Mouse (Mus musculus): Measurements from ENCODE around the gene Rassf6. TPM values are rescaled to one million over a fixed set of nuclear protein-coding genes. Genes with fewer than 3 reads are reported as not detected.
A peak's percentile ranks its signal among the peaks of the same experiment; 100 is the strongest.
"Not testable (repeated sequence)": the region's sequence is repeated elsewhere in the genome, so short reads cannot be mapped to it uniquely, and the experiment has no call there.

The Rassf6 gene
- polyA plus RNA-seq, 1 experiment from 2014 or later = 0.09 TPM

- no peak overlapping the region for H3K27ac ChIP-seq
- H3K4me3 ChIP-seq = no peak overlapping the region
- no peak for DNase-seq (ENCODE audit: extremely low spot score, low spot score)
- no peaks in the 10 kb centered on the region for H3K27me3 ChIP-seq (ENCODE audit: poor library complexity, severe bottlenecking)
- 93% methylated on average over 3 of the region's 3 CpGs for WGBS
- no peaks in the 10 kb centered on the region for H3K36me3 ChIP-seq (replicated peaks)
- H3K4me1 ChIP-seq = no peaks in the 10 kb centered on the region
- no peaks in the 10 kb centered on the region for H3K9me3 ChIP-seq
Measured at GRCm38 (mm10) chr5:90617859-90618258, 22.6 kb downstream of the Rassf6 start.

GRCm38 (mm10) chr5:90612751-90613150 lies 27.7 kb downstream of the Rassf6 start:
- not testable (repeated sequence) for H3K4me1 ChIP-seq; H3K27ac ChIP-seq; DNase-seq (ENCODE audit: extremely low spot score, low spot score); H3K36me3 ChIP-seq (replicated peaks); H3K27me3 ChIP-seq (ENCODE audit: poor library complexity, severe bottlenecking); H3K4me3 ChIP-seq; H3K9me3 ChIP-seq
- WGBS = 93% methylated on average over 1 of the region's 1 CpGs

GRCm38 (mm10) chr5:90611996-90612611 lies 28.4 kb downstream of the Rassf6 start:
- Histone ChIP-seq H3K27ac (no peak overlapping the region), H3K4me3 (no peak overlapping the region), H3K27me3 (ENCODE audit: poor library complexity, severe bottlenecking) (no peaks in the 10 kb centered on the region), H3K36me3 (replicated peaks) (no peaks in the 10 kb centered on the region), H3K9me3 (no peaks in the 10 kb centered on the region), H3K4me1 (no peaks in the 10 kb centered on the region)
- WGBS = 87% methylated on average over 6 of the region's 6 CpGs
- no peak for DNase-seq (ENCODE audit: extremely low spot score, low spot score)

- no peaks in the 10 kb centered on the region for H3K4me1 ChIP-seq
- no peak overlapping the region for H3K27ac ChIP-seq
- no peak for DNase-seq (ENCODE audit: extremely low spot score, low spot score)
- no peak overlapping the region for H3K4me3 ChIP-seq
- WGBS = 84% methylated on average over 3 of the region's 3 CpGs
- H3K36me3 ChIP-seq (replicated peaks) = no peaks in the 10 kb centered on the region
- H3K9me3 ChIP-seq = no peaks in the 10 kb centered on the region
- no peaks in the 10 kb centered on the region for H3K27me3 ChIP-seq (ENCODE audit: poor library complexity, severe bottlenecking)
Measured at GRCm38 (mm10) chr5:90611388-90611787, 29.1 kb downstream of the Rassf6 start.

GRCm38 (mm10) chr5:90608906-90609305 lies 31.6 kb downstream of the Rassf6 start:
- H3K27me3 ChIP-seq (ENCODE audit: poor library complexity, severe bottlenecking) = no peaks in the 10 kb centered on the region
- H3K4me3 ChIP-seq = no peak overlapping the region
- H3K27ac ChIP-seq = no peak overlapping the region
- 83% methylated on average over 11 of the region's 11 CpGs for WGBS
- H3K4me1 ChIP-seq = no peaks in the 10 kb centered on the region
- H3K9me3 ChIP-seq = no peaks in the 10 kb centered on the region
- no peaks in the 10 kb centered on the region for H3K36me3 ChIP-seq (replicated peaks)
- no peak for DNase-seq (ENCODE audit: extremely low spot score, low spot score)

GRCm38 (mm10) chr5:90603407-90603923 lies 37.0 kb downstream of the Rassf6 start:
- H3K9me3 ChIP-seq = no peaks in the 10 kb centered on the region
- H3K27me3 ChIP-seq (ENCODE audit: poor library complexity, severe bottlenecking) = no peaks in the 10 kb centered on the region
- 81% methylated on average over 13 of the region's 13 CpGs for WGBS

GRCm38 (mm10) chr5:90601469-90601868 lies 39.0 kb downstream of the Rassf6 start:
- WGBS = 25% methylated on average over 6 of the region's 6 CpGs
- DNase-seq (ENCODE audit: extremely low spot score, low spot score) = peak; percentile 35
- H3K27ac ChIP-seq = no peak overlapping the region

More at GRCm38 (mm10) chr5:90603407-90603923, 37.0 kb downstream of the Rassf6 start:
- DNase-seq (ENCODE audit: extremely low spot score, low spot score) = no peak
- H3K36me3 ChIP-seq (replicated peaks) = no peaks in the 10 kb centered on the region
- H3K4me3 ChIP-seq = no peak overlapping the region
- H3K4me1 ChIP-seq = no peaks in the 10 kb centered on the region
- H3K27ac ChIP-seq = no peak overlapping the region

GRCm38 (mm10) chr5:90596155-90596554 lies 44.3 kb downstream of the Rassf6 start:
- Histone ChIP-seq H3K27me3 (ENCODE audit: poor library complexity, severe bottlenecking) (no peaks in the 10 kb centered on the region), H3K36me3 (replicated peaks) (no peaks in the 10 kb centered on the region), H3K4me1 (no peaks in the 10 kb centered on the region), H3K4me3 (no peak overlapping the region), H3K9me3 (no peaks in the 10 kb centered on the region), H3K27ac (no peak overlapping the region)
- no peak for DNase-seq (ENCODE audit: extremely low spot score, low spot score)
- WGBS = 92% methylated on average over 6 of the region's 6 CpGs

More at GRCm38 (mm10) chr5:90601469-90601868, 39.0 kb downstream of the Rassf6 start:
- Histone ChIP-seq H3K27me3 (ENCODE audit: poor library complexity, severe bottlenecking) (no peaks in the 10 kb centered on the region), H3K36me3 (replicated peaks) (no peaks in the 10 kb centered on the region), H3K9me3 (no peaks in the 10 kb centered on the region), H3K4me3 (no peak overlapping the region), H3K4me1 (no peaks in the 10 kb centered on the region)

- no peaks in the 10 kb centered on the region for H3K4me1 ChIP-seq
- no peak overlapping the region for H3K27ac ChIP-seq
- H3K36me3 ChIP-seq (replicated peaks) = no peaks in the 10 kb centered on the region
- no peak overlapping the region for H3K4me3 ChIP-seq
- H3K27me3 ChIP-seq (ENCODE audit: poor library complexity, severe bottlenecking) = no peaks in the 10 kb centered on the region
- WGBS = 93% methylated on average over 13 of the region's 13 CpGs
- H3K9me3 ChIP-seq = no peaks in the 10 kb centered on the region
- DNase-seq (ENCODE audit: extremely low spot score, low spot score) = no peak
Measured at GRCm38 (mm10) chr5:90594945-90595344, 45.5 kb downstream of the Rassf6 start.

- no peak overlapping the region for H3K27ac ChIP-seq
- WGBS = 87% methylated on average over 6 of the region's 6 CpGs
Measured at GRCm38 (mm10) chr5:90591936-90592335, 48.5 kb downstream of the Rassf6 start.

GRCm38 (mm10) chr5:90590676-90591075 lies 49.8 kb downstream of the Rassf6 start:
- WGBS = 88% methylated on average over 10 of the region's 10 CpGs
- Histone ChIP-seq H3K9me3 (no peaks in the 10 kb centered on the region), H3K36me3 (replicated peaks) (no peaks in the 10 kb centered on the region), H3K27ac (no peak overlapping the region), H3K4me1 (no peaks in the 10 kb centered on the region), H3K4me3 (no peak overlapping the region), H3K27me3 (ENCODE audit: poor library complexity, severe bottlenecking) (peaks cover 4% of the 10 kb centered on the region; the same call in 1 of the 2 replicates)
- no peak for DNase-seq (ENCODE audit: extremely low spot score, low spot score)

More at GRCm38 (mm10) chr5:90591936-90592335, 48.5 kb downstream of the Rassf6 start:
- no peak overlapping the region for H3K4me3 ChIP-seq
- H3K27me3 ChIP-seq (ENCODE audit: poor library complexity, severe bottlenecking) = peaks cover 4% of the 10 kb centered on the region; the same call in 1 of the 2 replicates
- H3K4me1 ChIP-seq = no peaks in the 10 kb centered on the region
- DNase-seq (ENCODE audit: extremely low spot score, low spot score) = no peak
- H3K9me3 ChIP-seq = no peaks in the 10 kb centered on the region
- no peaks in the 10 kb centered on the region for H3K36me3 ChIP-seq (replicated peaks)

- Histone ChIP-seq H3K9me3 (no peaks in the 10 kb centered on the region), H3K27me3 (ENCODE audit: poor library complexity, severe bottlenecking) (peaks cover 4% of the 10 kb centered on the region; the same call in 1 of the 2 replicates), H3K36me3 (replicated peaks) (no peaks in the 10 kb centered on the region), H3K4me1 (no peaks in the 10 kb centered on the region), H3K4me3 (peak overlapping the region; percentile 47), H3K27ac (no peak overlapping the region)
- DNase-seq (ENCODE audit: extremely low spot score, low spot score) = peak; percentile 62
- 24% methylated on average over 25 of the region's 25 CpGs for WGBS
Measured at GRCm38 (mm10) chr5:90588708-90589595, 51.5 kb downstream of the Rassf6 start.

GRCm38 (mm10) chr5:90588104-90588503 lies 52.4 kb downstream of the Rassf6 start:
- Histone ChIP-seq H3K27me3 (ENCODE audit: poor library complexity, severe bottlenecking) (peaks cover 4% of the 10 kb centered on the region; the same call in 1 of the 2 replicates), H3K4me3 (no peak overlapping the region)
- WGBS = 92% methylated on average over 5 of the region's 5 CpGs

More at GRCm38 (mm10) chr5:90588104-90588503, 52.4 kb downstream of the Rassf6 start:
- H3K9me3 ChIP-seq = no peaks in the 10 kb centered on the region
- H3K36me3 ChIP-seq (replicated peaks) = no peaks in the 10 kb centered on the region
- DNase-seq (ENCODE audit: extremely low spot score, low spot score) = no peak
- H3K4me1 ChIP-seq = no peaks in the 10 kb centered on the region
- no peak overlapping the region for H3K27ac ChIP-seq
